9 mouse cellular contexts compared by ENCODE assay signal in the genomic region with DNA sequence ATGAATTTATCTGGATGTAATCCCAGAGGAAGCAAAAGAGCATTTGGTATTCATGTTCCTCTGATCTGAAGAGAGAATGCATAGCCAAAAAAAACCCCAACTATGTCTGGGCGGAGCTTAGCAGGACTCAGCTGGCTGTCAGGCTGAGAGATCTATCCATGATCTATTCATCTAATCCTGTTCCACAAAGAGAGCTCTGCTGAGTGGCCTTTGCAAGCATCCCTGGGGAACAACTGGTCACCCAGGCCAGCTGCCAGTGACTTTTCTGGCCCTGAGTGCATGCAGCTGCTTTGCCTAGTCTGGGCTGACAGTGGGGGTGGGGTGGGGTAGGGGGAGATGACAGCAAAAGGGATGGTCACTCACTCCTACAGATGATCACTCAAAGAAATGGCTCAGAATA.
A peak's percentile ranks its signal among the peaks of the same experiment; 100 is the strongest.
DNase-seq lines count a peak whose midpoint lies in the region; ATAC-seq and TF ChIP-seq lines count a peak whose summit lies in the region.
"Had no signal": no experiment of that assay in that cellular context is flagged by ENCODE, and none has a peak within 500 bp of the region (broad histone marks: within the 10 kb centered on the region; RNA-seq: fewer than 3 reads in every experiment).

No protein-coding gene starts in this region.

- H3K27ac ChIP-seq in kidney, adult 2 months (ENCODE audit: insufficient read depth, low read depth, low read length) = no peak overlapping the region
- H3K27ac ChIP-seq in kidney, embryonic 14.5 days (ENCODE audit: low read depth, low read length) = no peak overlapping the region
- no peak overlapping the region for H3K27ac ChIP-seq in layer of hippocampus, adult 2 months

- no peaks in the 10 kb centered on the region for H3K27me3 ChIP-seq in kidney, adult 2 months (replicated peaks; ENCODE audit: control insufficient read depth, insufficient read depth, low read length)
- H3K27me3 ChIP-seq in kidney, embryonic 14.5 days (ENCODE audit: control insufficient read depth, insufficient read depth, low read length) = no peaks in the 10 kb centered on the region
- H3K27me3 ChIP-seq: megakaryocyte, embryonic 14.5 days had no signal

- H3K4me2 ChIP-seq in kidney, embryonic 14.5 days (replicated peaks; ENCODE audit: low read depth, low read length) = no peak overlapping the region

- 74% methylated on average over 1 of the region's 1 CpGs for WGBS in kidney, adult 2 months
- 87% methylated on average over 1 of the region's 1 CpGs for WGBS in kidney, embryonic 14.5 days

- H3K9me3 ChIP-seq in kidney, embryonic 14.5 days (ENCODE audit: control insufficient read depth, low read length) = peaks cover 28% of the 10 kb centered on the region

- no peaks in the 10 kb centered on the region for H3K36me3 ChIP-seq in kidney, adult 2 months (ENCODE audit: control insufficient read depth, insufficient read depth, low read length)
- no peaks in the 10 kb centered on the region for H3K36me3 ChIP-seq in kidney, embryonic 14.5 days (ENCODE audit: control insufficient read depth, insufficient read depth, low read length)

- H3K9ac ChIP-seq in kidney, embryonic 14.5 days (ENCODE audit: low read depth, low read length) = no peak overlapping the region

- DNase-seq in adrenal gland, adult 2 months = peak; percentile 22
- no peak for DNase-seq in adrenal gland, adult (ENCODE audit: inconsistent age in 2 of 2, low spot score in 1 of 2)
- peak; percentile 38 for DNase-seq in kidney, adult 2 months
- DNase-seq in gastrocnemius, postnatal 25 days = peak; percentile 71
- DNase-seq in kidney, postnatal 4 days = peak; percentile 77 to 81
- no peak for DNase-seq in layer of hippocampus, adult 2 months (ENCODE audit: low spot score in 2 of 2)
- no peak for DNase-seq in ovary, postnatal 10 days (ENCODE audit: low spot score)

- ATAC-seq in kidney, embryonic 14.5 days (ENCODE audit: low FRiP score, low TSS enrichment) = no peak

- H3K4me3 ChIP-seq in kidney, adult 2 months (ENCODE audit: insufficient read depth, low read depth, low read length) = no peak overlapping the region
- H3K4me3 ChIP-seq in kidney, embryonic 14.5 days (ENCODE audit: low read length) = no peak overlapping the region
- no peak overlapping the region for H3K4me3 ChIP-seq in layer of hippocampus, adult 2 months
- H3K4me3 ChIP-seq: megakaryocyte, embryonic 14.5 days had no signal

- no peaks in the 10 kb centered on the region for H3K4me1 ChIP-seq in kidney, adult 2 months (ENCODE audit: control insufficient read depth, insufficient read depth, low read length)
- H3K4me1 ChIP-seq in kidney, embryonic 14.5 days (ENCODE audit: control insufficient read depth, insufficient read depth, low read length) = peaks cover 12% of the 10 kb centered on the region; the same call in 1 of the 2 replicates
- H3K4me1 ChIP-seq: megakaryocyte, embryonic 14.5 days had no signal

- no peak for TF ChIP-seq CTCF in kidney, adult 2 months (conservative IDR thresholded peaks at IDR 0.05; ENCODE audit: insufficient read depth, insufficient read length, low read depth, low read length)
- no peak for TF ChIP-seq CTCF in layer of hippocampus, adult 2 months (conservative IDR thresholded peaks at IDR 0.05)

- TF ChIP-seq POLR2A in kidney, adult 2 months (IDR thresholded peaks at IDR 0.05; ENCODE audit: low read depth, low read length) = no peak

Comparison
In these comparisons a context has a peak if more than half of its experiments do, and no peak if none do; other contexts are left out.
1. DNase-seq: peak in adrenal gland, adult 2 months (single experiment), kidney, adult 2 months (single experiment), gastrocnemius, postnatal 25 days (single experiment) and kidney, postnatal 4 days (2 of 2); none in adrenal gland, adult (0 of 2), layer of hippocampus, adult 2 months (0 of 2) and ovary, postnatal 10 days (single experiment).